Mouse (Mus musculus) duodenum, adult 2 months (tissue): ENCODE measurements around the gene Olfr935. TPM values are rescaled to one million over a fixed set of nuclear protein-coding genes. Genes with fewer than 3 reads are reported as not detected.

ENCODE experiments used
- polyA plus RNA-seq: library from polyadenylated mRNA; depleted of rRNA; stranded (reverse); fragments of >200 nt; gene quantifications from 2 replicates; pipeline ENCODE4 v1.2.3, GENCODE M21; 2012; ENCODE audit warnings: low replicate concordance; rRNA removed

The Olfr935 gene
- not detected in 2 replicates for polyA plus RNA-seq

DNA sequence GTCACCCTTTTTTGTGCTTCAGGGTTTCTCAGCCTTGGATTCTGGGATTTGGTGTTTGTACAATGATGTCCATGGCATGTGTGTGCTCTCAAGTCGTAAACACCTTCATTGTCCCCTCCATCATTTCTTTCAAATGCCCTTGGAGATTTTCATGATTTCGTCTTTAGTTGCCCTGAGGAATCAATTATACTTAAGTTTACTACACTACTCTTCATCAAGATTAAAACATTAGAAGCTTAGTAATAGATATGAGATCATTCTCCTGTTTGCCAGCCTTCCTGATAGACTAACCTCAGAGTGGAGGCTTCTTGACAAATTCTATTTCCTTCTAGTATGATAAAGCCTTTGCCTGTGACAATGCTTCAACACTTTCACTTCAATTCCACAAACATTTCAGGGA is at the start of gene Olfr935:
Olfr935 (minus strand) TSS at position 101 of the 400 bp plus-strand sequence.

GRCm38 (mm10) chr9:39023277-39023676 is 23.8 kb upstream of the Olfr935 start, which contains the start of gene Olfr146:
Gene Olfr146 (minus strand): TSS chr9:39023377.

GRCm38 (mm10) chr9:38988215-38988614 is 11.3 kb downstream of the Olfr935 start, which contains the start of gene Olfr934:
Gene Olfr934 (minus strand): TSS chr9:38988315.

DNA sequence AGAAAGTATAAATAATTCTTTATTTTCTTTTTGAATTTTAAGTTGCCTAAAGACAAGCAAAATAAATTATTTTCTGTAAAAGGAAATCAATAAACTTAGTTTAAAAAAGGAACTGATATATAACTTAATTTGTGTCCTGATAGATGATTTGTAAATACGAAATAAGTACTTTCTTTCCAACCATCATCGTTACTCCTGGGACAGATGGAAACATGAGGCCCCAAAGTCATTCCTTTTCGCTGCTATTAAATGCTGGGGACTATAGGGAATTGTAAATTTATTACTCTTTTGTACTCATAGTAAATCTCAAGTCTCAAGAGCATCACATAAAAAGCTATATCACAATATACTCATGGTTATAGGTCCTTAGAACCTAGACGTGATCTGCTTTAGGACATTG is 27.5 kb downstream of the Olfr935 start, which contains the start of gene Olfr933:
Olfr933 (plus strand) TSS at position 301 of the 400 bp plus-strand sequence.

Other genes starting within 250 kb of the Olfr935 start
- gene Olfr920, start 247.4 kb downstream of the Olfr935 start, polyA plus RNA-seq: 0.02 TPM in 1 of 2 replicates, not detected in the other
- not detected in 2 replicates for gene Olfr921, start 226.6 kb downstream of the Olfr935 start, polyA plus RNA-seq
- gene Olfr922, start 185.1 kb downstream of the Olfr935 start, polyA plus RNA-seq: not detected in 2 replicates
- gene Olfr923, start 173.1 kb downstream of the Olfr935 start, polyA plus RNA-seq: not detected in 2 replicates
- gene Olfr924, start 155.2 kb downstream of the Olfr935 start, polyA plus RNA-seq: not detected in 2 replicates
- not detected in 2 replicates for gene Olfr26, start 144.6 kb downstream of the Olfr935 start, polyA plus RNA-seq
- not detected in 2 replicates for gene Olfr926, start 122.6 kb downstream of the Olfr935 start, polyA plus RNA-seq
- gene Olfr930, start 69.9 kb downstream of the Olfr935 start, polyA plus RNA-seq: not detected in 2 replicates
- gene Olfr933, start 27.4 kb downstream of the Olfr935 start, polyA plus RNA-seq: not detected in 2 replicates
- not detected in 2 replicates for gene Olfr934, start 11.4 kb downstream of the Olfr935 start, polyA plus RNA-seq
- not detected in 2 replicates for gene Olfr146, start 23.7 kb upstream of the Olfr935 start, polyA plus RNA-seq
- not detected in 2 replicates for gene Olfr937, start 65.3 kb upstream of the Olfr935 start, polyA plus RNA-seq
- gene Olfr938, start 79.2 kb upstream of the Olfr935 start, polyA plus RNA-seq: not detected in 2 replicates
- gene Olfr27, start 128.4 kb upstream of the Olfr935 start, polyA plus RNA-seq: not detected in 2 replicates
- not detected in 2 replicates for gene Olfr943, start 166.6 kb upstream of the Olfr935 start, polyA plus RNA-seq
- gene Olfr944, start 202.2 kb upstream of the Olfr935 start, polyA plus RNA-seq: not detected in 2 replicates